Mouse (Mus musculus): ENCODE measurements around the gene Tmem151b. TPM values are rescaled to one million over a fixed set of nuclear protein-coding genes. Genes with fewer than 3 reads are reported as not detected.

The Tmem151b gene
- polyA plus RNA-seq, 1 experiment from 2014 or later: 0.07 TPM

DNA sequence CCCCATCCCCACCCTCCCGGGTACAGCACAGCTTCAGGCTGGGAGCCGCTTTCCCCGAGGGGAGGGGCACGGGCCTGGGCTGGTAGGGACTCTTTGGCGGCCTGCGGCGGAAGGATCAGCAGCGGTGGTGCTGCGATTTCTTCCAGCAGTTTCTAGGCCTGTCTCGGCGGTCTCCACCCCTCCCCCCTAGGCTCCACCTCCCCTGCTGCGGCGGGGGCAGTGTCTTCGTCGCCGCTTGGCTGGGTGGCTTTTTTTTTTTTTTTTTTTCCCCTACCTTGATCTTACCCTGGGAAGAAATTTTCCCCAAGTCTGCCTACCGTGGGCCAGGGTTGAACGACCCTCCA is 24.3 kb upstream of the Tmem151b start:
- Histone ChIP-seq H3K27ac (ENCODE audit: low read length) (peak overlapping the region; percentile 97), H3K36me3 (ENCODE audit: insufficient read depth, low read length) (peaks cover 27% of the 10 kb centered on the region), H3K4me2 (replicated peaks; ENCODE audit: low read depth, low read length) (peak overlapping the region; percentile 86), H3K4me1 (ENCODE audit: insufficient read depth, low read depth, low read length) (peaks cover 2% of the 10 kb centered on the region; the same call in 1 of the 2 replicates), H3K9ac (replicated peaks; ENCODE audit: low read depth) (peak overlapping the region; percentile 64), H3K9me3 (ENCODE audit: low read length) (no peaks in the 10 kb centered on the region), H3K4me3 (ENCODE audit: low read depth, low read length) (peak overlapping the region; percentile 96), H3K27me3 (replicated peaks; ENCODE audit: insufficient read depth, low read length) (no peaks in the 10 kb centered on the region)
- TF ChIP-seq CTCF (IDR thresholded peaks at IDR 0.05): no peak
- no peak; the same call in 1 of the 2 replicates for TF ChIP-seq EP300 (IDR thresholded peaks at IDR 0.05)
- 0% methylated on average over 15 of the region's 18 CpGs for WGBS
- DNase-seq (ENCODE audit: low spot score) (peak; percentile 96), ATAC-seq (peak; percentile 72)

DNA sequence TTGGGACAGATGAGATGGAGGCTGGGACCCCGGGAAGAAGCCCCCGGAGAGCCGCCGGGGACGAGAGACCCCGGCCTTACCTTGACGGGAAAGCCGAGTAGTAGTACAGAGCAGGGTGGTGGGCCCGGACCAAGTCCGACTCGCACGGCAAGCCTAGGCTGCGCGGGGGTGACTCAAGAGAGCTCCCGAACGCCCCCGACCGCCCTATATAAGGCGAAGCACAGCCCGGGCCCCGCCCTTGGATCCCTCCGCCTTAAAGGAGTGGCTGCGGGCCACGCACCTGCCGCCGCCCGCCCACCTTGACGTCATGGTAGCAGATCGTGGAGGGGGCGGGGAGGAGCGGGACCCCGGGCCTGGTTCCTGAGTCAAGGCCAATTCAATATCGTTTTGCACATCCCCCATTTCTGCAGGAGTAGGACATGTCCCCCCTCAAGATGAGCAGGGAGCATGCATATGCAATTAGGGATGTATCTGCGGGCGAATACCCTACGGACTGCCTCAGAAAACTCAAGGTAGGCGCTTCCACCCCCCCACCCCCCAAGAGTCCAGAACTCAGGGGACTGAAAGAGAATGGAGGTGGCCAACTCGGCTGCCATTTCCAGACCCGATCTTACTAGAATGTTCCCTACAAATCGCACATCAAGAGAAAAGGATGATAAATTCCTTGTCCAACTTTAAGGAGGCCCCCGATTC is 23.8 kb upstream of the Tmem151b start, which contains the start of gene Hsp90ab1:
Gene Hsp90ab1 (minus strand): TSS at position 185 of the 693 bp plus-strand sequence.
- Histone ChIP-seq H3K4me2 (replicated peaks; ENCODE audit: low read depth, low read length) (peak within 1 kb of the TSS; percentile 86), H3K4me3 (ENCODE audit: low read depth, low read length) (peak within 1 kb of the TSS; percentile 96), H3K9ac (replicated peaks; ENCODE audit: low read depth) (peak within 1 kb of the TSS; percentile 65), H3K27ac (ENCODE audit: low read length) (peak within 1 kb of the TSS; percentile 97), H3K36me3 (ENCODE audit: insufficient read depth, low read length) (peaks cover 32% of the 10 kb centered on the region), H3K9me3 (ENCODE audit: low read length) (no peaks in the 10 kb centered on the region), H3K27me3 (replicated peaks; ENCODE audit: insufficient read depth, low read length) (no peaks in the 10 kb centered on the region), H3K4me1 (ENCODE audit: insufficient read depth, low read depth, low read length) (peaks cover 2% of the 10 kb centered on the region; the same call in 1 of the 2 replicates)
- DNase-seq (ENCODE audit: low spot score): peak; percentile 97
- TF ChIP-seq CTCF (IDR thresholded peaks at IDR 0.05): no peak
- TF ChIP-seq EP300 (IDR thresholded peaks at IDR 0.05): no peak
- 2% methylated on average over 35 of the region's 41 CpGs for WGBS
- peak; percentile 83 for ATAC-seq

DNA sequence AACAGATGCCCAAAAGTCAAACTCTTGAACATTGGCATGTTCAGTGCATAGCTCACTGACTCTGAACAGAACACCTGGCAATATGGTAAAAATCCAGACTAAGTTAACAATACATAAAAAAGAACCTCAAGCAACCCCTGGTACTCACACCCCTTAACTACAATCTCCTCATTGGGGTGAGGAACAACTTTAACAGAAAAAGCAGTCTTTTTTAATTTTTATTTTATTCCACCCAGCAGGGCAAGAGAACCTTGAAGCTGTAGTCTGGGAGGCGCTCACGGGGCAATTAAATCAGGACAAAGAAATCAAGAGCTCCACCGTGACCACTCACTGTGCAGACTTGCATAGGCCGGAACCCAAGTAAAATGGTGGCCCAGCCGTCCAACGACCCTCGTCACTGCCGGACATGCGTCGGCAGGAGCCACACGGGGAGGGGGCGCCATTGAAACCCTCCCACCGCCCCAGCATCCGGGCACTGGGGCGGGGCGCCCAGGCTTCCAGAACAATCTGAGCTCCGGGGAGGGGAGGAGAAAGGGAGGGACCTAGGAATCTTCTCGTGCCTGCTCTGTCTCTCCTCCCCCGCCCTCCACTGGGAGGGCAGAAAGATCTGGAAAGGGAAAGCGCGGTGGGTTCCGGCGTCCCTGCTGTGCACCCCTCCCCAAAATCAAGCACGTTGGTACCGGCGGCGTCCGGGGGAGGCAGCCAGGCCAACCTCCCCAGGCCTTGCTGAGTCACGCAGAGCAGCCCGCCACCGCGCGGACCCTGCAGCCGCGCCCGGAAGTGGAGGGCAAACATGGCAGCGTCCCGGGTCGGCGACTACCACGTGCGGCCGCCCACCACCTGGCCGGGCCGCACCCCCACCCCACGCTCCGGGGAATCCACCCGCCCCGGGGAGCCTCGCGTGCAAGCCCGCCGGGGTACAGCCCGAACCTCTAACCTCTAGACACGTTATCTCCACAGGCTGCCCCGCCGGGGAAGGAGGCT is 22.9 kb upstream of the Tmem151b start:
- Histone ChIP-seq H3K9me3 (ENCODE audit: low read length) (no peaks in the 10 kb centered on the region), H3K9ac (replicated peaks; ENCODE audit: low read depth) (peak overlapping the region; percentile 65), H3K4me2 (replicated peaks; ENCODE audit: low read depth, low read length) (peak overlapping the region; percentile 86), H3K36me3 (ENCODE audit: insufficient read depth, low read length) (peaks cover 36% of the 10 kb centered on the region), H3K4me1 (ENCODE audit: insufficient read depth, low read depth, low read length) (0 out of 2 replicates have a peak, but pooled peaks cover 2% of the 10 kb centered on the region), H3K27me3 (replicated peaks; ENCODE audit: insufficient read depth, low read length) (no peaks in the 10 kb centered on the region), H3K4me3 (ENCODE audit: low read depth, low read length) (peak overlapping the region; percentile 96), H3K27ac (ENCODE audit: low read length) (peak overlapping the region; percentile 97)
- DNase-seq (ENCODE audit: low spot score): peak; percentile 96
- ATAC-seq: peak; percentile 72
- TF ChIP-seq CTCF (IDR thresholded peaks at IDR 0.05) (0 out of 2 replicates have a peak, but pooled peaks have one; percentile 10), EP300 (IDR thresholded peaks at IDR 0.05) (peak; percentile 26; the same call in 1 of the 2 replicates)
- 2% methylated on average over 53 of the region's 57 CpGs for WGBS

DNA sequence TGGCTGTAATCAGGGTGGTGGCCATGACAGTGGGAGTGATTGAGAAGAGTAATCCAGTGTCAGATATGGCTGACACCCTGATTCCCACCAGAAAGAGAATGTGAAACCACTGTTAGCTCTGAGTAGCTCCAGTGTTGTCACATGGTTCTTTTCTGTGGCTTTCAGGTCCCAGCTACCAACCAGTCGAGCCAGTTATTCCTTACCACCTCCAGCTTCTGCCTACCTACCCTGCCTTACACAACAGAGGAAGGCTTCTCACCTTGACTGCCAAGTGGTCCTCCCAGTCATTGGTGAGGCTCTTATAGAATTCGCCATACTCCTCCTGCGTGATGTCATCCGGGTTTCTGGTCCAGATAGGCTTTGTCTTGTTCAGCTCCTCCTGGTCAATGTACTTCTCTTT is 20.5 kb upstream of the Tmem151b start:
- TF ChIP-seq EP300 (IDR thresholded peaks at IDR 0.05) (no peak), CTCF (IDR thresholded peaks at IDR 0.05) (no peak)
- Histone ChIP-seq H3K9me3 (ENCODE audit: low read length) (no peaks in the 10 kb centered on the region), H3K4me1 (ENCODE audit: insufficient read depth, low read depth, low read length) (peaks cover 3% of the 10 kb centered on the region; the same call in 1 of the 2 replicates), H3K27ac (ENCODE audit: low read length) (0 out of 2 replicates have a peak overlapping the region, but pooled peaks have one; percentile 0), H3K27me3 (replicated peaks; ENCODE audit: insufficient read depth, low read length) (no peaks in the 10 kb centered on the region), H3K4me3 (ENCODE audit: low read depth, low read length) (no peak overlapping the region), H3K4me2 (replicated peaks; ENCODE audit: low read depth, low read length) (no peak overlapping the region), H3K9ac (replicated peaks; ENCODE audit: low read depth) (no peak overlapping the region), H3K36me3 (ENCODE audit: insufficient read depth, low read length) (peaks cover 45% of the 10 kb centered on the region)
- no peak for ATAC-seq
- DNase-seq (ENCODE audit: low spot score): peak; percentile 42
- WGBS: 74% methylated on average over 4 of the region's 4 CpGs

DNA sequence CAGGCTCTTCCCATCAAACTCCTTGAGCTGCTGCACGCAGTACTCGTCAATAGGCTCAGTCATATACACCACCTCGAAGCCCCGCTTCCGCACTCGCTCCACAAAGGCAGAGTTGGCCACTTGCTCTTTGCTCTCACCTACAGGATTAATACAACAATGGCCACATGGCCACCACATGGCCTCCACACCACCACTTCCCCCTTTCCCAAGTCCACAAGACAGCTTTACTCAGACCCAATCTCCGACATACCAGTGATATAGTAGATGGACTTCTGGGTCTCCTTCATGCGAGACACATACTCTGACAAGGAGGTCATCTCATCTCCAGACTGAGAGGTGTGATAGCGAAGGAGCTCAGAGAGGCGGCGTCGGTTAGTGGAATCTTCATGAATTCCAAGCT is 19.5 kb upstream of the Tmem151b start:
- peaks cover 45% of the 10 kb centered on the region for H3K36me3 ChIP-seq (ENCODE audit: insufficient read depth, low read length)
- ATAC-seq (no peak), DNase-seq (ENCODE audit: low spot score) (no peak)
- no peak overlapping the region for H3K4me3 ChIP-seq (ENCODE audit: low read depth, low read length)
- no peak overlapping the region for H3K9ac ChIP-seq (replicated peaks; ENCODE audit: low read depth)
- WGBS: 86% methylated on average over 12 of the region's 12 CpGs
- no peak overlapping the region for H3K4me2 ChIP-seq (replicated peaks; ENCODE audit: low read depth, low read length)
- no peak for TF ChIP-seq CTCF (IDR thresholded peaks at IDR 0.05)
- peaks cover 8% of the 10 kb centered on the region; the same call in 1 of the 2 replicates for H3K4me1 ChIP-seq (ENCODE audit: insufficient read depth, low read depth, low read length)
- H3K27me3 ChIP-seq (replicated peaks; ENCODE audit: insufficient read depth, low read length): no peaks in the 10 kb centered on the region
- H3K27ac ChIP-seq (ENCODE audit: low read length): no peak overlapping the region
- H3K9me3 ChIP-seq (ENCODE audit: low read length): no peaks in the 10 kb centered on the region

DNA sequence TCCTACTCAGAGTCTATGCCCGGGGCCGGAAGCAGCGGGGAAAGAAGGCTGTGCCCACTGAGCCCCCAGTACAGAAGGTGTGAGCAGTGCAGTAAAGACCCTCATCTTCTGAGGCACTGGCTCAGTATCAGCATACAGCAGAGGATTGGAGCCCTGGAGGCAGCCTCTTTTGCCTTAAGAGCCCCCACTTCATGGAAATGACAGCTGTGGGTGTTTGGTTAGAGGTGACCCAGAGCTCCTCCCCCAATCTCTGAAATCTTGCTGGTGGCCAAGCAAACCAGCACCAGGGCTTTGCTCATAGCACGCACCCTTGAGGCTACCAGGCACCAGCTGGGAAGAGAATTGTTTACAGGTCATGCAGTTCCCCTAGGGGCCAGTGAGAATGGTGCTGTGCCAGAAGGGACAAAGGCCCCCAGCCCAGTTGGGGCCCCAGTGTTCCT is 17.7 kb upstream of the Tmem151b start:
- H3K27ac ChIP-seq (ENCODE audit: low read length): no peak overlapping the region

More for the DNA sequence above, 17.7 kb upstream of the Tmem151b start:
- no peak overlapping the region for H3K4me2 ChIP-seq (replicated peaks; ENCODE audit: low read depth, low read length)
- ATAC-seq (no peak), DNase-seq (ENCODE audit: low spot score) (no peak)
- H3K4me1 ChIP-seq (ENCODE audit: insufficient read depth, low read depth, low read length): peaks cover 8% of the 10 kb centered on the region; the same call in 1 of the 2 replicates
- no peak overlapping the region for H3K4me3 ChIP-seq (ENCODE audit: low read depth, low read length)
- no peaks in the 10 kb centered on the region for H3K27me3 ChIP-seq (replicated peaks; ENCODE audit: insufficient read depth, low read length)
- TF ChIP-seq EP300 (IDR thresholded peaks at IDR 0.05) (no peak), CTCF (IDR thresholded peaks at IDR 0.05) (no peak)
- peaks cover 45% of the 10 kb centered on the region for H3K36me3 ChIP-seq (ENCODE audit: insufficient read depth, low read length)
- no peaks in the 10 kb centered on the region for H3K9me3 ChIP-seq (ENCODE audit: low read length)
- no peak overlapping the region for H3K9ac ChIP-seq (replicated peaks; ENCODE audit: low read depth)
- 30% methylated on average over 4 of the region's 4 CpGs for WGBS
